Mouse (Mus musculus): ENCODE results near the gene Fgfr2. TPM values are rescaled to one million over a fixed set of nuclear protein-coding genes. Genes with fewer than 3 reads are reported as not detected.
A peak's percentile ranks its signal among the peaks of the same experiment; 100 is the strongest.
"Not testable (repeated sequence)": the region's sequence is repeated elsewhere in the genome, so short reads cannot be mapped to it uniquely, and the experiment has no call there.

The Fgfr2 gene
- polyA plus RNA-seq, 1 experiment from 2014 or later: 18.5 TPM

GRCm38 (mm10) chr7:132448511-132449154, 674.5 kb downstream of the Fgfr2 start:
- Histone ChIP-seq H3K27ac (no peak overlapping the region), H3K4me2 (no peak overlapping the region), H3K9me3 (replicated peaks) (peaks cover 8% of the 10 kb centered on the region; the same call in 1 of the 2 replicates), H3K27me3 (replicated peaks) (0 out of 2 replicates have a peak, but pooled peaks cover 5% of the 10 kb centered on the region), H3K4me3 (no peak overlapping the region), H3K36me3 (no peaks in the 10 kb centered on the region), H3K9ac (no peak overlapping the region), H3K4me1 (no peaks in the 10 kb centered on the region)
- 54% methylated on average over 4 of the region's 4 CpGs for WGBS (ENCODE audit: insufficient replicate concordance)
- no peak for ATAC-seq

GRCm38 (mm10) chr7:132447558-132447957, 675.6 kb downstream of the Fgfr2 start:
- Histone ChIP-seq H3K27ac (no peak overlapping the region), H3K27me3 (replicated peaks) (0 out of 2 replicates have a peak, but pooled peaks cover 5% of the 10 kb centered on the region), H3K4me3 (no peak overlapping the region), H3K9me3 (replicated peaks) (peaks cover 8% of the 10 kb centered on the region; the same call in 1 of the 2 replicates), H3K4me2 (no peak overlapping the region), H3K9ac (no peak overlapping the region), H3K4me1 (peaks cover 1% of the 10 kb centered on the region; the same call in 1 of the 2 replicates), H3K36me3 (no peaks in the 10 kb centered on the region)
- 62% methylated on average over 5 of the region's 5 CpGs for WGBS (ENCODE audit: insufficient replicate concordance)
- no peak for ATAC-seq

GRCm38 (mm10) chr7:132446841-132447240, 676.3 kb downstream of the Fgfr2 start:
- Histone ChIP-seq H3K4me2 (no peak overlapping the region), H3K4me3 (no peak overlapping the region), H3K4me1 (peaks cover 6% of the 10 kb centered on the region; the same call in 1 of the 2 replicates), H3K27me3 (replicated peaks) (0 out of 2 replicates have a peak, but pooled peaks cover 5% of the 10 kb centered on the region), H3K9me3 (replicated peaks) (0 out of 2 replicates have a peak, but pooled peaks cover 1% of the 10 kb centered on the region), H3K9ac (no peak overlapping the region), H3K27ac (no peak overlapping the region), H3K36me3 (no peaks in the 10 kb centered on the region)
- no peak for ATAC-seq
- WGBS (ENCODE audit: insufficient replicate concordance): 72% methylated on average over 5 of the region's 5 CpGs

GRCm38 (mm10) chr7:132444221-132444620, 678.9 kb downstream of the Fgfr2 start:
- Histone ChIP-seq H3K4me3 (no peak overlapping the region), H3K4me2 (no peak overlapping the region), H3K9me3 (replicated peaks) (no peaks in the 10 kb centered on the region), H3K27me3 (replicated peaks) (0 out of 2 replicates have a peak, but pooled peaks cover 5% of the 10 kb centered on the region), H3K27ac (no peak overlapping the region), H3K4me1 (peaks cover 6% of the 10 kb centered on the region; the same call in 1 of the 2 replicates), H3K36me3 (no peaks in the 10 kb centered on the region), H3K9ac (no peak overlapping the region)
- WGBS (ENCODE audit: insufficient replicate concordance): 79% methylated on average over 2 of the region's 2 CpGs
- ATAC-seq: no peak

- peaks cover 6% of the 10 kb centered on the region; the same call in 1 of the 2 replicates for H3K4me1 ChIP-seq
- no peak overlapping the region for H3K4me2 ChIP-seq
- H3K4me3 ChIP-seq: no peak overlapping the region
- ATAC-seq: no peak
- no peak overlapping the region for H3K9ac ChIP-seq
- H3K36me3 ChIP-seq: no peaks in the 10 kb centered on the region
- no peak overlapping the region for H3K27ac ChIP-seq
- no peaks in the 10 kb centered on the region for H3K9me3 ChIP-seq (replicated peaks)
- WGBS (ENCODE audit: insufficient replicate concordance): 61% methylated on average over 2 of the region's 2 CpGs
- 0 out of 2 replicates have a peak, but pooled peaks cover 5% of the 10 kb centered on the region for H3K27me3 ChIP-seq (replicated peaks)
These were observed 679.4 kb downstream of the Fgfr2 start for GRCm38 (mm10) chr7:132443769-132444168.

GRCm38 (mm10) chr7:132443134-132443533, 680.0 kb downstream of the Fgfr2 start:
- H3K4me3 ChIP-seq: no peak overlapping the region
- no peaks in the 10 kb centered on the region for H3K36me3 ChIP-seq
- H3K4me1 ChIP-seq: peaks cover 6% of the 10 kb centered on the region; the same call in 1 of the 2 replicates
- no peak for ATAC-seq
- no peaks in the 10 kb centered on the region for H3K9me3 ChIP-seq (replicated peaks)
- no peak overlapping the region for H3K27ac ChIP-seq
- 71% methylated on average over 3 of the region's 3 CpGs for WGBS (ENCODE audit: insufficient replicate concordance)
- H3K27me3 ChIP-seq (replicated peaks): 0 out of 2 replicates have a peak, but pooled peaks cover 4% of the 10 kb centered on the region
- no peak overlapping the region for H3K4me2 ChIP-seq
- no peak overlapping the region for H3K9ac ChIP-seq

GRCm38 (mm10) chr7:132442133-132442763, 680.9 kb downstream of the Fgfr2 start:
- not testable (repeated sequence) for H3K27me3 ChIP-seq (replicated peaks); H3K9me3 ChIP-seq (replicated peaks); H3K4me1 ChIP-seq; H3K27ac ChIP-seq; H3K36me3 ChIP-seq; H3K4me3 ChIP-seq; H3K9ac ChIP-seq; H3K4me2 ChIP-seq
- 66% methylated on average over 3 of the region's 3 CpGs for whole genome bisulfite sequencing (ENCODE audit: insufficient replicate concordance)
- peak; percentile 73 for ATAC-seq

- Histone ChIP-seq H3K4me1 (peaks cover 6% of the 10 kb centered on the region; the same call in 1 of the 2 replicates), H3K9me3 (replicated peaks) (no peaks in the 10 kb centered on the region), H3K4me3 (no peak overlapping the region), H3K27me3 (replicated peaks) (0 out of 2 replicates have a peak, but pooled peaks cover 5% of the 10 kb centered on the region), H3K36me3 (no peaks in the 10 kb centered on the region), H3K9ac (no peak overlapping the region), H3K4me2 (no peak overlapping the region), H3K27ac (no peak overlapping the region)
- ATAC-seq: no peak
- 74% methylated on average over 6 of the region's 6 CpGs for WGBS (ENCODE audit: insufficient replicate concordance)
These were observed 683.2 kb downstream of the Fgfr2 start for GRCm38 (mm10) chr7:132439916-132440315.

- Histone ChIP-seq H3K27ac (no peak overlapping the region), H3K4me3 (no peak overlapping the region), H3K9me3 (replicated peaks) (no peaks in the 10 kb centered on the region), H3K27me3 (replicated peaks) (0 out of 2 replicates have a peak, but pooled peaks cover 13% of the 10 kb centered on the region), H3K9ac (no peak overlapping the region), H3K4me1 (peaks cover 6% of the 10 kb centered on the region; the same call in 1 of the 2 replicates), H3K4me2 (no peak overlapping the region), H3K36me3 (no peaks in the 10 kb centered on the region)
- ATAC-seq: no peak
- WGBS (ENCODE audit: insufficient replicate concordance): 76% methylated on average over 6 of the region's 6 CpGs
These were observed 685.1 kb downstream of the Fgfr2 start for GRCm38 (mm10) chr7:132438060-132438459.

- H3K4me2 ChIP-seq: no peak overlapping the region
- H3K27me3 ChIP-seq (replicated peaks): 0 out of 2 replicates have a peak, but pooled peaks cover 13% of the 10 kb centered on the region
- H3K36me3 ChIP-seq: no peaks in the 10 kb centered on the region
- H3K9ac ChIP-seq: no peak overlapping the region
- H3K27ac ChIP-seq: no peak overlapping the region
- no peak overlapping the region for H3K4me3 ChIP-seq
- H3K9me3 ChIP-seq (replicated peaks): no peaks in the 10 kb centered on the region
- WGBS (ENCODE audit: insufficient replicate concordance): 62% methylated on average over 3 of the region's 3 CpGs
- peaks cover 3% of the 10 kb centered on the region; the same call in 1 of the 2 replicates for H3K4me1 ChIP-seq
- no peak for ATAC-seq
These were observed 685.7 kb downstream of the Fgfr2 start for GRCm38 (mm10) chr7:132437431-132437830.

GRCm38 (mm10) chr7:132435486-132436055, 687.6 kb downstream of the Fgfr2 start:
- H3K4me1 ChIP-seq: no peaks in the 10 kb centered on the region
- H3K4me2 ChIP-seq: no peak overlapping the region
- WGBS (ENCODE audit: insufficient replicate concordance): 54% methylated on average over 8 of the region's 8 CpGs
- no peak overlapping the region for H3K9ac ChIP-seq
- H3K36me3 ChIP-seq: no peaks in the 10 kb centered on the region
- H3K9me3 ChIP-seq (replicated peaks): no peaks in the 10 kb centered on the region
- H3K27me3 ChIP-seq (replicated peaks): peaks cover 13% of the 10 kb centered on the region; the same call in 1 of the 2 replicates
- peak; percentile 54; the same call in 1 of the 2 replicates for ATAC-seq
- no peak overlapping the region for H3K4me3 ChIP-seq
- no peak overlapping the region for H3K27ac ChIP-seq

- no peak overlapping the region for H3K9ac ChIP-seq
- no peak overlapping the region for H3K27ac ChIP-seq
- WGBS (ENCODE audit: insufficient replicate concordance): 74% methylated on average over 4 of the region's 4 CpGs
- no peak overlapping the region for H3K4me3 ChIP-seq
- H3K9me3 ChIP-seq (replicated peaks): no peaks in the 10 kb centered on the region
- H3K4me2 ChIP-seq: no peak overlapping the region
- no peaks in the 10 kb centered on the region for H3K4me1 ChIP-seq
- no peak for ATAC-seq
- H3K36me3 ChIP-seq: no peaks in the 10 kb centered on the region
- peaks cover 8% of the 10 kb centered on the region; the same call in 1 of the 2 replicates for H3K27me3 ChIP-seq (replicated peaks)
These were observed 693.8 kb downstream of the Fgfr2 start for GRCm38 (mm10) chr7:132429324-132429723.

All from liver, embryonic 12.5 days (tissue).